Mouse (Mus musculus) cortical plate, adult 2 months (tissue): ENCODE measurements around the gene Cacnb3. TPM values are rescaled to one million over a fixed set of nuclear protein-coding genes. Genes with fewer than 3 reads are reported as not detected.
"Not testable (repeated sequence)": the region's sequence is repeated elsewhere in the genome, so short reads cannot be mapped to it uniquely, and the experiment has no call there.

Experiments
- H3K27ac ChIP-seq: fragments of 200-500 bp; 2 replicates; pipeline ENCODE4 v1.5.1; 2012; ENCODE audit warnings: low read length, control low read depth, inconsistent platforms; ENCODE audit not compliant: insufficient read depth
- H3K4me1 ChIP-seq: fragments of 200-500 bp; 2 replicates; pipeline ENCODE4 v1.6.1; 2011; ENCODE audit warnings: low read length; ENCODE audit not compliant: control insufficient read depth, insufficient read depth
- H3K4me3 ChIP-seq: fragments of 200-500 bp; 2 replicates; pipeline ENCODE4 v1.5.1; 2011; ENCODE audit warnings: mild to moderate bottlenecking, low read length, control low read depth; ENCODE audit not compliant: insufficient read depth
- CTCF ChIP-seq: fragments of 200-500 bp; IDR thresholded peaks from 2 replicates; pipeline ENCODE4 v1.5.1; 2011; ENCODE audit warnings: mild to moderate bottlenecking, control low read depth, low read length; ENCODE audit not compliant: insufficient read depth; ENCODE audit errors: extremely low read depth
- POLR2A ChIP-seq: fragments of 200-500 bp; IDR thresholded peaks from 2 replicates; pipeline ENCODE4 v1.6.1; 2011; ENCODE audit warnings: mild to moderate bottlenecking, low read length, control low read depth; ENCODE audit not compliant: insufficient read depth; ENCODE audit errors: extremely low read depth
- polyA plus RNA-seq: library from polyadenylated mRNA; depleted of rRNA; stranded (reverse); fragments of >200 nt; gene quantifications from 2 replicates; pipeline ENCODE4 v1.2.3, GENCODE M21; 2012; rRNA removed

Cacnb3 gene
- 339 and 348 TPM in 2 replicates for polyA plus RNA-seq

DNA sequence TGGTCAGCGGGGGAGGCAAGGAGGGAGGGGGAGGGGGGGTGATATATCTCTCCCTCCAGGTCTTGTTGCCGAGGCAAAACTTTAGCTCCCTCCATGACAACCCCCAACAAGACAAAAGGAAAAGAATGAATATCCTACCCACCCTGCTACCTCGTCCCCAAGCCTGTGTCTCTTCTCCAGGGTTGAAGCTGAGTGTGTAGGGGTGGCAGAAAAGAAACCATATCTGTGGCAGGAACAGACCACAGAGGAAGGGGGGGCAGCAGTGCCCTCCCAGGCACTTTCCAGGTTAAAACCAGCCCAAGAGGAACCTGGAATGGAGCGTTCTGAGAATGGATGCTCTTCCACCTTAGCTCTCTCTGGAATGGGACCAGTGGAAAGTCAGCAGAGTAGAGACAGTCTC lies at the start of gene Cacnb3:
Cacnb3 (plus strand) TSS at position 301 of the 400 bp plus-strand sequence.
- Histone ChIP-seq H3K27ac (no peak within 1 kb of the TSS), H3K4me3 (peak within 1 kb of the TSS; percentile 71; the same call in 1 of the 2 replicates), H3K4me1 (peaks cover 4% of the 10 kb centered on the region; the same call in 1 of the 2 replicates)
- TF ChIP-seq POLR2A (no peak), CTCF (no peak)

DNA sequence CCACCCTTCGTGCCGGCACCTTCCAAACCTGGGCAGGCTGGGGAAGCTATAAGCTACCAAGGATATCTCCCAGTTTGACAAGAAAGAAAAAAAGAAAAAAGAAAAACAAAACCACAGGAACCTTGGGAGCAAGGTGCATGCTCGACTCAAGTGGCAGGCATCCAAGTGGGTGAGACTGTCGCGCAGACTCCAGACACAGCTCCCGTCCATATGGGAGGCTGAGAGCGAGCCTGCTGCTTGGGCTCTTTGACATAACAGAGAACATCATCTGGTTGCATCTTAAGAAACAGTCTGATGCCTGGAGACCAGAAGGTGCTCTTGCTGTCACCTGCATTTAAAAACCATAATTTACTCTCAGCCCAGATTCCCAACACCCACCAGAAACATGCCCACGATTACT lies 48.2 kb upstream of the Cacnb3 start:
- Histone ChIP-seq H3K4me3 (no peak overlapping the region), H3K27ac (no peak overlapping the region), H3K4me1 (peaks cover 3% of the 10 kb centered on the region; the same call in 1 of the 2 replicates)
- no peak for TF ChIP-seq CTCF
- TF ChIP-seq POLR2A, result no peak

DNA sequence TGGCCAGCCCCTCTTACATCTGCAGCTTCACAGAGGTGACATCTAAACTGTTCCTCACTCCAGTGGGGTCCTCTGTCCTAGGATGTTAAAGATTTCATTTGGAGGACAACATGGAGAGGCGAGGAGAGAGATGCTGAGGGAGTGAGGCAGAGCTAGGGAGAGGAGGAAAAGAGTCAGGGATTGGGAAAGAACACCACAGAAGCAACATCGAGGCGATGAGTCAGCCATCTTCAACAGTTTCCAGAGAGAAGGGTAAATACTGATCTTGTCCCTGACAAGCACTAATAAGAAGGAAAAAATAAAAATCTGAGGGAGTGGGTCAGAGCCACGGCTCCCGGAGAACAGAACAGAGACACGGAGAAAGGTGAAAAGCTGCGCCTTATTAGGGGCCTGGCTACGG lies 47.6 kb upstream of the Cacnb3 start:
- TF ChIP-seq CTCF (no peak), POLR2A (no peak)
- H3K4me3 ChIP-seq, result no peak overlapping the region
- peaks cover 3% of the 10 kb centered on the region; the same call in 1 of the 2 replicates for H3K4me1 ChIP-seq
- H3K27ac ChIP-seq, result no peak overlapping the region

DNA sequence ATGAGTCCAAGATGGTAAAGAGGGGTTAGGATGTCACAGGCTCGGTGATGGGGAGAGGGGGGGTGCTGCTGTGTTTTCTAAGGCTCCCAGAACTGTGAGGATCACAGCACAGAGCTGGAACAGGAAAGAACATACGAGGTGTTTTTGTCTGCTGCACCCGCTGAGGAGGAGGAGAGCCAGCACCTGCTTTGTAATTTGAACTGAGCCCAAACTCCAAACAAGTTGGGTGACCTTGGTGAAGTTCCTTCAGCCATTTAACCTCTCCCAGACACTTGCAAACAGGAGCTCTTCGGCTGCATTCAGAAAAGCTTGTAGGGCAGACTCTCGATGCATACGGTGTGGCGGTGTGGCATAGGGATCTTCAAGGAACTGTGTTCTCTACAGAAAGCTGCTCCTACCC lies 45.2 kb upstream of the Cacnb3 start:
- Histone ChIP-seq H3K4me1 (peaks cover 3% of the 10 kb centered on the region; the same call in 1 of the 2 replicates), H3K27ac (no peak overlapping the region), H3K4me3 (no peak overlapping the region)
- TF ChIP-seq CTCF, result no peak
- no peak for TF ChIP-seq POLR2A

DNA sequence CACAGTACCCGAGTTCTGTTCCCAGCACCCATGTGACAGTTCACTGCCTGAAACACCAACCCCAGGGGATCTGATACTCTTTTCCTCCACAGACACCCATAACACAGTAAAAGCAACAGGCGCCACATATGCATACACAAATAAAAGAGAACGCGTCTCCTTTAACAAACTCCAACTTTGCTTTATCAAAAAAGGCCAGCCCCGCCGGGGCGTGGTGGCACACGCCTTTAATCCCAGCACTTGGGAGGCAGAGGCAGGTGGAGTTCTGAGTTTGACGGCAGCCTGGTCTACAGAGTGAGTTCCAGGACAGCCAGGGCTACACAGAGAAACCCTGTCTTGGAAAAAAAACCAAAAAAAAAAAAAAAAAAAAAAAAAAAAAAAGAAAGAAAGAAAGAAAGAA lies 44.5 kb upstream of the Cacnb3 start:
- not testable (repeated sequence) for H3K4me3 ChIP-seq, H3K4me1 ChIP-seq, H3K27ac ChIP-seq

DNA sequence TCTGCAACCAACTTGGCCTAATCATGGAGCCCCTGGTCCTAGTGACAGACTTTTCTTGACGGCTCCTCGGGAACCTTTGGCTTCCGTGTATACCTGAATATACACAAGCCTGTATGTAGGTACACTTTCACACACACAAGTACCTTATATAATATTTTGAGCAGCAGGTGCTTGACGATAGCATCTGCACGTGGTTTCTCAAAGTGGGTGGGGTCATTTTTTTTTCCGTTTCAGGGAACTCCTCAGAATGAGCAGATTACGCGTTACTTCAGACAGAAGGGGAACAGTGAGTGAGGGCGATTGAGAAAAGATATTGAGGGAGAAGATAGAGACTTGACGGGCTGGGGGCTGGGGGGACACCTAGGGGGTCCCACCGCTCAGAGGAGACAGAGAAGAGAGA lies 42.9 kb upstream of the Cacnb3 start:
- peaks cover 2% of the 10 kb centered on the region; the same call in 1 of the 2 replicates for H3K4me1 ChIP-seq
- no peak overlapping the region for H3K27ac ChIP-seq
- TF ChIP-seq CTCF (no peak), POLR2A (no peak)
- H3K4me3 ChIP-seq, result no peak overlapping the region

DNA sequence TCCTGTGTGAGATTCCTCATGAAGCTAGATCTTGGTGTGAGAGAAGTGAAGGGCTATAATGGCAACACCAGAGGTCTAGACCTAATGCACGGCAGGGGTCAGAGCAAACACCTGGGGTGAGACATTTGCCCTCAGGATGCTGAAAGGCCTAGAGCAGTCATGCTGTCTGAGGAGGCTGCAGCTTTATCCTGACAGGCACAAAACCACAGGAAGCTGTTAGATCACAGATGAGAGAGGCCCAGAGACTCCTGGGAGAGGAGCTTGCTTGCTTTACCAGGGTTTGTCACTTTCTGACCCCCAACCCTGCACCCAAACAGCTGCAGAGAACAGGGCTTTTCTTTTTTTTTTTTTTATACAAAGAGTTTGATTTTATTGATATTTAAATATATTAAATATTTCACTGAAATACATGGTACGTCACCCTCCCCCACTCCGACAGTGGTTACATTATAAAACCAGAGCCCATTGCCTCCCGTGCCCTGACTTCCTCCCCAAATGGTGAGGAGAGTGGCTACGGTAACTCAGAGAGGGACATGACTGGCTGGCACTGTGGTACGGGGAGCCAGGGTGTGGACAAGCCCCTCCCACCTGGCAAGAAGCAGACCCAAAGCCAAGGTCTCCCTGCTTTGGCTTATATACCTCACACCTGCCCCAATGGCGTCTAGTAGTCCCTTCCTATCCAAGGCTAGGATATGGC lies 40.9 kb upstream of the Cacnb3 start:
- TF ChIP-seq POLR2A (no peak), CTCF (no peak)
- H3K4me1 ChIP-seq, result no peaks in the 10 kb centered on the region
- H3K27ac ChIP-seq, result no peak overlapping the region
- H3K4me3 ChIP-seq, result no peak overlapping the region

DNA sequence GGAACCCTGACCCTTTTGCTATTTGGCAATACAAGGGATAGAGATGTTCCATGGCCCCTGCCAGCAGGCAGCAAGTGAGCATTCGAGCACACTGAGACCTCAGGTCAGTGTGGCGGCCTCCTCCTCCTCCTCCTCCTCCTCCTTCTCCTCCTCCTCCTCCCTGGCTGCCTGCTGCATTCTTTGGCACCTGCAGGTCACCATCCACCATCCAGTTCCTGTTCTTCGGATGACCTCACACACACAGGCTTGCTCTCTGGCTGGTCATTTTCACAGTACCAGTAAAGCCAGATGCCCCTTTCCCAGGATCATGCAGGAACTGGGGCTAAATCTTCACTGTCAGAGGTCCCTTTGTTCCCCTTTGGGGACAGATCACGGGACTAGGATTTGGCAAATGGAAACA lies 39.2 kb upstream of the Cacnb3 start:
- Histone ChIP-seq H3K27ac (no peak overlapping the region), H3K4me1 (no peaks in the 10 kb centered on the region)
- TF ChIP-seq CTCF (no peak), POLR2A (no peak)

DNA sequence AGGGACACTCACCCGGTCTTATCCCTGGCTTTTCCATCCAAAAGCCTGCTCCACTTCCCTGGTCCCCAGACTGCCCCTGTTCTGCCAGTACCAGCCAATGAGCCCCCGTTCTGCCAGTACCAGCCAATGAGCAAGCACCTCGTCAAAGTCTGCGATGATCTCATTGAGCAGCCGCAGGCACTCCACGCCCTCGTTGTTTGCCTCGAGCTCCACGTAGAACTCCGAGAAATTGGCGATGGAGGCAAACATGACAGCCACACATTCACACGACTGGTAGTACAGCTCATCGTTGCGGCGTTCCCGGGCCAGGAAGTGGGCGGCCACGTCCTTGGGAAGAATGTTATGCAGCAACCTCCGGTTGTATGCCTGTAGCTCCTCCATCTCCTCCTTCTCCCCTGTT lies 36.4 kb upstream of the Cacnb3 start:
- no peaks in the 10 kb centered on the region for H3K4me1 ChIP-seq
- TF ChIP-seq POLR2A (no peak), CTCF (no peak)
- H3K27ac ChIP-seq, result no peak overlapping the region
- no peak overlapping the region for H3K4me3 ChIP-seq

More for the DNA sequence above, 39.2 kb upstream of the Cacnb3 start:
- H3K4me3 ChIP-seq, result no peak overlapping the region

DNA sequence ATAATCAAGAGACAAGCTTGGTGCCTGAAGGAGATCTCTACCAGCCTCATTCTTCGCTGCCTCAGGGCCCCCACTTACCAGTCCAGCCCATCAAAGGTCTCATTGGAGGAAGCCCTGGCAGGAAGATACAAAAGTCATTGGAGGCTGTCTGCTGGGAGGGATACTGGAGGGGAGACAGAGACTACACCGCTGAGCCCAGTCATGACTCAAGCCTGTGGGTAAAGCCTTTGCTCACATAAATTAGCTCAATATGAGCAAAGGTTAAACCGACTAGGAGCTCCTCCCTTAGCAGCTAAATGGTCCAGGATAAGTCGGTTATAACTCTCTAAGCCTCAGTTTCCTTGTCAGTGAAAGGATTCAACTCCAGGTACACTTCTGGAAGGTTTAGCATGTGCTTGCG lies 35.6 kb upstream of the Cacnb3 start:
- H3K4me3 ChIP-seq, result no peak overlapping the region
- TF ChIP-seq POLR2A (no peak), CTCF (no peak)
- no peaks in the 10 kb centered on the region for H3K4me1 ChIP-seq
- no peak overlapping the region for H3K27ac ChIP-seq
